Mouse (Mus musculus) embryonic facial prominence, embryonic 12.5 days (tissue): Measurements from ENCODE around the gene Usp32. TPM values are rescaled to one million over a fixed set of nuclear protein-coding genes. Genes with fewer than 3 reads are reported as not detected.

Experiments
- ATAC-seq: fragments of 200-750 bp; cut with Nextera tagmentation; 2 replicates; pipeline ENCODE4 v1.8.0; 2017; ENCODE audit not compliant: insufficient number of reproducible peaks, insufficient read depth, low FRiP score, low TSS enrichment
- H3K27ac ChIP-seq: fragments of 300-500 bp; sonication (generic); 2 replicates; pipeline ENCODE4 v1.5.1; 2016; ENCODE audit warnings: mild to moderate bottlenecking
- H3K27me3 ChIP-seq: fragments of 300-500 bp; sonication (generic); 2 replicates; pipeline ENCODE4 v1.6.1; 2016; ENCODE audit warnings: mild to moderate bottlenecking, moderate library complexity
- H3K36me3 ChIP-seq: fragments of 300-500 bp; sonication (generic); 2 replicates; pipeline ENCODE4 v1.6.1; 2016; ENCODE audit warnings: mild to moderate bottlenecking
- H3K4me1 ChIP-seq: fragments of 300-500 bp; sonication (generic); 2 replicates; pipeline ENCODE4 v1.6.1; 2016
- H3K4me2 ChIP-seq: fragments of 300-500 bp; sonication (generic); replicated peaks from 2 replicates; pipeline ENCODE4 v1.6.1; 2016; ENCODE audit warnings: mild to moderate bottlenecking, moderate library complexity
- H3K4me3 ChIP-seq: fragments of 300-500 bp; sonication (generic); 2 replicates; pipeline ENCODE4 v1.5.1; 2016; ENCODE audit warnings: mild to moderate bottlenecking
- H3K9ac ChIP-seq: fragments of 300-500 bp; sonication (generic); 2 replicates; pipeline ENCODE4 v1.6.1; 2016; ENCODE audit warnings: mild to moderate bottlenecking, moderate library complexity
- H3K9me3 ChIP-seq: fragments of 300-500 bp; sonication (generic); 2 replicates; pipeline ENCODE4 v1.6.1; 2016; ENCODE audit warnings: mild to moderate bottlenecking, moderate library complexity
- WGBS: fragments of 180-500 bp; shearing (Covaris S2); methylation state at CpG from one replicate; pipeline ENCODE4 v1.1.7; 2016; 5-methylcytosine and 5-hydroxymethylcytosine counted together
- polyA plus RNA-seq: library from polyadenylated mRNA; unstranded; fragments of >200 nt; fragmentation: Nextera tagmentation; extraction: Ambion mirVana; gene quantifications from 2 replicates; pipeline ENCODE4 v1.2.1, GENCODE M21; 2016

Gene Usp32
- polyA plus RNA-seq, 1 experiment from 2014 or later = 6.8 TPM

DNA sequence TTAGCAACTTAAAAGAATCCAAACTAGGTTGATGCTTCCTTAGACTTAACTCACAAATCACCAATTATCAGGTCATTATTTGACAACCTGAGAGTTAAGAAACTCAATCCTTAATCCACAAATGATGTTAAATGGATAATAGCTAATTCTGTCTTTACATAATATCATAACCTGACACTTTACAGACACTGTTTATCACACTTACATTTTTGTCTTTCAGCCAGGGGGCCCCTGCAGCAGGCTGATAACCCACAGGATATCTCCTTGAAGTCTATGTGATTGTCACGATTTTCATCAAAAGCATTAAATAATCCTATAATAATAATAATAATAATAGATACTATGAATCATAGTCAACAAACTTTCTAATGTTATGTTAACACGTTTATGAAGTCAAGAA lies 84.4 kb downstream of the Usp32 start:
- Histone ChIP-seq H3K4me2 (no peak overlapping the region), H3K27ac (no peak overlapping the region), H3K4me1 (no peaks in the 10 kb centered on the region), H3K27me3 (no peaks in the 10 kb centered on the region), H3K4me3 (no peak overlapping the region), H3K9me3 (no peaks in the 10 kb centered on the region), H3K36me3 (0 out of 2 replicates have a peak, but pooled peaks cover 2% of the 10 kb centered on the region), H3K9ac (no peak overlapping the region)
- ATAC-seq = no peak
- 89% methylated on average over 2 of the region's 2 CpGs for WGBS

DNA sequence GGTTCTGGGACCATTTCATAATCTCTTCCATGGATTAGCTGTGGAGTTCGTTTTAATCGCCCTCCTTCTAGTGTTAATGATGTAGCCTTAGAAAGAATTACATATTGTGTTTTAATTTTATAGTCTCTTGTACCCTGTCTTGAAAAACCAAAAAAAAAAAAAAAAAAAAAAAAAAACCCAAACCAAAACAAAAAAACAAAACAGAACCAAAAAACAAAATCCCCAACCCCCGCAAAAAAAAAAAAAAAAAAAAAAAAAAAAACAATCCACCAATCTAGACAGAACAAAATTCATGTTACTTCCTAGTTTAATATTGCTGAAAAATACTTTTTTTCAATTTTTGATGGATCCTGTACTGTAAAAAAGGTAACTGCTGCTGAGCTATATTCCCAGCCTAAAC lies 100.7 kb downstream of the Usp32 start:
- ATAC-seq = no peak
- H3K4me1 ChIP-seq = no peaks in the 10 kb centered on the region
- WGBS = 87% methylated on average over 3 of the region's 3 CpGs
- peaks cover 8% of the 10 kb centered on the region for H3K36me3 ChIP-seq
- H3K4me3 ChIP-seq = no peak overlapping the region
- H3K9me3 ChIP-seq = no peaks in the 10 kb centered on the region
- no peaks in the 10 kb centered on the region for H3K27me3 ChIP-seq
- no peak overlapping the region for H3K4me2 ChIP-seq
- H3K9ac ChIP-seq = no peak overlapping the region
- H3K27ac ChIP-seq = no peak overlapping the region

- H3K9me3 ChIP-seq = no peaks in the 10 kb centered on the region
- ATAC-seq = no peak
- H3K36me3 ChIP-seq = peaks cover 29% of the 10 kb centered on the region
- H3K4me3 ChIP-seq = no peak overlapping the region
- no peak overlapping the region for H3K4me2 ChIP-seq
- no peaks in the 10 kb centered on the region for H3K27me3 ChIP-seq
- no peak overlapping the region for H3K9ac ChIP-seq
- H3K4me1 ChIP-seq = no peaks in the 10 kb centered on the region
- no peak overlapping the region for H3K27ac ChIP-seq
These were observed 126.8 kb downstream of the Usp32 start for GRCm38 (mm10) chr11:85013121-85013520.

DNA sequence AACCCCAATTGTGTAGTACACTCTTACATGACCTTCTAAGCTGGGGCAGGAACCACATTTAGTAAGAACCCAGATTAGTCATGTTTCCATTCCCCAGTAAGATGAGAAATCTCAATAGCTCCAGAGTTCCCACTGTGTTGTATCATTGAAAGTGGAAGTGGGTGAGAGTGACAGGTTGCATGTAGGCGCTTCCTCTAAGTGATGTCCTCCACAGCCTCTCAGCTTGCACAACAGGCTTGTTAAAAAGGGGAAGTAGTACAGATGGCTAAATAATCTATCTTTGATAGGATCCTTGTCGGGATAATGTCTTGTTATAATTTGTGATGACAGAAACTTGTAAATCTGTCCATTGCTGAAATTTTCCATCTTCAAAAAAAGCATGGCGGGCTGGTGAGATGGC lies 136.4 kb downstream of the Usp32 start:
- no peak for ATAC-seq
- no peak overlapping the region for H3K9ac ChIP-seq
- WGBS = 94% methylated on average over 3 of the region's 3 CpGs
- no peaks in the 10 kb centered on the region for H3K9me3 ChIP-seq
- H3K4me3 ChIP-seq = no peak overlapping the region
- peaks cover 25% of the 10 kb centered on the region for H3K36me3 ChIP-seq
- no peak overlapping the region for H3K27ac ChIP-seq
- no peak overlapping the region for H3K4me2 ChIP-seq
- H3K27me3 ChIP-seq = no peaks in the 10 kb centered on the region
- H3K4me1 ChIP-seq = no peaks in the 10 kb centered on the region

DNA sequence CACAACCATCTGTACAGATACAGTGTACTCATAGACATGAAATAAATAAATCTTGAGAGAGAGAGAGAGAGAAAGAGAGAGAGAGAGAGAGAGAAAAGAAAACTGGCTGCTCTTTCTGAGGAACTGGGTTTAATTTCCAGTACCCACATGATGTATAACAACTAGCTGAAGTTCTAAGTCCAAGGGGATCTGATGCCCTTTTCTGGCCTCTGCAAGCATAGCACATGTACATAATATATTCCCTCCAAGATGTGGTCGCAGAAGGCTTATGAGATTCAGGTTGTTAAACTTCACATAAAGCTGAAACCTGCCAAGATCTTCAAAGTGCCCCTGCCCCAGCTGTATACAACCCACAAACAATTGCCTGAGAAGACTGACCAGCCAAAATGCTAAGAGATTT lies 144.7 kb downstream of the Usp32 start:
- peaks cover 41% of the 10 kb centered on the region for H3K36me3 ChIP-seq

DNA sequence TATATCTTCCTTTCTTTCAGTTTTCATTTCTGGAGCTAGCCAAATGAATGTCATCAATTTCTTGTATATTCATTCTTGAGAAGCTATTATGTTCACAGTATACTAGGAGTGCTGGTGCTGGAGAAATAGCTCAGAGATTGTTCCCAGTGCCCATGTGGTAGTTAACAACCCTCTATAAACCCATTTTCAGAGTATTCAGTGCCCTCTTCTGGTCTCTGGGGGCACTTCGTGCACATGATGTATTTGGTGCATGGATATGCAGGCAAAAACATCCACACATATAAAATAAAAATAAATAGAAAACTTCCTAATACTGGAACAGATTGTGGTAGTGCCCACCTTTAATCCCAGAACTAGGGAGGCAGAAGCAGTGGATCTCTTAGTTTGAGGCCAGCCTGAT lies 147.0 kb downstream of the Usp32 start:
- no peaks in the 10 kb centered on the region for H3K4me1 ChIP-seq
- H3K27me3 ChIP-seq = no peaks in the 10 kb centered on the region
- H3K9ac ChIP-seq = no peak overlapping the region
- peaks cover 42% of the 10 kb centered on the region for H3K36me3 ChIP-seq
- no peak overlapping the region for H3K4me3 ChIP-seq
- no peak overlapping the region for H3K27ac ChIP-seq
- WGBS = 86% methylated on average over 1 of the region's 1 CpGs
- no peak for ATAC-seq
- no peak overlapping the region for H3K4me2 ChIP-seq
- H3K9me3 ChIP-seq = no peaks in the 10 kb centered on the region

More for the DNA sequence above, 144.7 kb downstream of the Usp32 start:
- Histone ChIP-seq H3K4me3 (no peak overlapping the region), H3K27me3 (no peaks in the 10 kb centered on the region), H3K9ac (no peak overlapping the region), H3K4me1 (no peaks in the 10 kb centered on the region), H3K27ac (no peak overlapping the region), H3K4me2 (no peak overlapping the region), H3K9me3 (no peaks in the 10 kb centered on the region)
- no peak for ATAC-seq
- 81% methylated on average over 1 of the region's 1 CpGs for WGBS

DNA sequence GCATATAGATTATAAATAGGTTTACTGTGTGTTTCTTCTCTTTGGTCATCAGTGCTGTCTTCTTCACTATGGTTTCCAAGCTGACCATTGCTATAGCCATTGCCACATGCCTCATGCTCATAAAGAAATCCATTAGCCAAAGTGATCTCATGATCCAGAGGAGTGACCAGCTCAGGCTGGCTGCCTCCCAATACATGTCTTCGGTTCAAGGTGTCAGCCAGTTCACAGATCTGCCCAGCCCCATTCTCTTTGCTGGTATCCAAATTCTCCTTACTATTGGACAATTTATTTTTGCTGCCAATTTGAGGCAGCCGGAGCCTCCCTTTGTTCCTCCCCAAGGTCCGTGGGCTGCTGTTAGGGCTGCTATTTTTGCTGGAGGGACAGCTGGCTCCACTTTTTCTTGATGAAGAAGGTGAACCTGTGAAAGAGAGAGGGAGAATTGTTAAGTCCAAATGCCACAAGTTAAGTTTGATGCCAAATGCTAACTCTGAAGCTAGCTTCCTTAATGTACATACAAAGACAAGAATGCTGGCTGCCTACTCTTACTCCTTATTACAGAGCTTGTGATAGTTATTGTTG lies 151.5 kb downstream of the Usp32 start:
- Histone ChIP-seq H3K4me2 (no peak overlapping the region), H3K27me3 (no peaks in the 10 kb centered on the region), H3K9me3 (no peaks in the 10 kb centered on the region), H3K36me3 (peaks cover 39% of the 10 kb centered on the region), H3K4me1 (no peaks in the 10 kb centered on the region), H3K4me3 (no peak overlapping the region), H3K9ac (no peak overlapping the region), H3K27ac (no peak overlapping the region)
- 87% methylated on average over 3 of the region's 3 CpGs for WGBS
- ATAC-seq = no peak

DNA sequence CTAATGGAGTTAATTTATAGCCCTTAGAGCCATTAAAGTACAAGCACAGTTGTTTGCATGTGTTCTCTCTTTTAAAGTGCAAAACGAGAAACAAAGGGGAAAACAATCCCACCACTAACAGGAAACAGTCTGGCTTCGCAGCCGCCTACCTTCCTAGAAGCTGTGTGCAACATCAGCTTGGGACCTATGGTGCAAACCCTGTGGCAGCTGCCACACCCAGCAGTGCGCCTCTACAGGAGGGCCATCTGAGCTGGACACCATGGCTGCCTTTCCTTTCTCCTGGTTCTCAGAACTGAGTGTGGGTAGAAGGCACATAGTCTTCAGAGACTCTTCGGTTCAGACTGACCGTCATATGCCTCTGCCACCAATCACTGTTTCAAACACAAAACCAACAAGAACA lies 154.5 kb downstream of the Usp32 start:
- Histone ChIP-seq H3K4me2 (no peak overlapping the region), H3K9me3 (no peaks in the 10 kb centered on the region), H3K9ac (no peak overlapping the region), H3K4me1 (no peaks in the 10 kb centered on the region), H3K36me3 (peaks cover 17% of the 10 kb centered on the region; the same call in 1 of the 2 replicates), H3K4me3 (no peak overlapping the region), H3K27ac (no peak overlapping the region), H3K27me3 (no peaks in the 10 kb centered on the region)
- ATAC-seq = no peak
- WGBS = 92% methylated on average over 6 of the region's 6 CpGs

DNA sequence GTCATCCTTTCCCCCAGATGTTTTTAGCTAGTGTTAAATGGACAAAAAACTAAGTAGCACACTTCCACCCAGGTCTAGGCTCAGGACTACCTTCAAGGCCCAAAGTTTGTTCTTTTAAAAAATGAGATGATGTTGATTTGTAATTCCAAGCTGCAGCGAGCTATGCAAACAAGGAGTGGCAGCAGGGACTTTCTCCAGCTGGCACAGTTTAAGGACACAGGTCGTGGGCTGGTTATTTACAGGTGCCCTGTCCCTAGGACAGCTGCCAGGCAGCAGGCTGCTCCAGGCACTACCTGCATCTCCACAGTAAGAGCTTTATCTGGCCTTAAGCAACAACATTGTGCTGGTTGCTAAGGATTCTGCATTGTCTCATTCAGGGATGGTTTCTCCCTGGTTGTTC lies 159.3 kb downstream of the Usp32 start:
- Histone ChIP-seq H3K27me3 (no peaks in the 10 kb centered on the region), H3K4me3 (no peak overlapping the region), H3K4me1 (no peaks in the 10 kb centered on the region), H3K36me3 (peaks cover 3% of the 10 kb centered on the region; the same call in 1 of the 2 replicates), H3K9ac (no peak overlapping the region), H3K9me3 (no peaks in the 10 kb centered on the region), H3K27ac (no peak overlapping the region), H3K4me2 (no peak overlapping the region)
- no peak for ATAC-seq
- WGBS = 75% methylated on average over 2 of the region's 2 CpGs

DNA sequence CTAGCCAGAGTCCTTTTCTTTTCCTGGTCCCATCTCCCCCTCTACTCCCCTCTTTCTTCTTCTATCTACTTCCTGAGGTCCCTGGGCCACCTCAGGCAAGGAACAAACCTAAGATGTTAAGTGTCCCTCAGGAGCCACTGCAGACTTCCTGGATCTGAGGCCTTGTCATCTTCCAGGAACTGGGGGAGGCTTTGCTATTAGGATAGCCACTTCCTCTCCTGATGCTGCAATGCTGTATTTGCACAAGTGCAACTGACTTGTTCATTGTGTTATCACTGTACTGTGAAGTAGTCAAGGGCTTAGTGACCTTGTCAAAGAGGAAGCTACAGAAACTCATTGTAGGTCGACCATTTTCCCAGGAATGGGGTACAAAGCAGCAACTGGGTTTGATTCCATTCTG lies 160.6 kb downstream of the Usp32 start:
- Histone ChIP-seq H3K4me3 (no peak overlapping the region), H3K27ac (no peak overlapping the region), H3K9me3 (no peaks in the 10 kb centered on the region), H3K9ac (no peak overlapping the region), H3K36me3 (no peaks in the 10 kb centered on the region), H3K27me3 (no peaks in the 10 kb centered on the region), H3K4me2 (no peak overlapping the region), H3K4me1 (0 out of 2 replicates have a peak, but pooled peaks cover under 1% of the 10 kb centered on the region)
- ATAC-seq = no peak
- WGBS = 34% methylated on average over 1 of the region's 1 CpGs

DNA sequence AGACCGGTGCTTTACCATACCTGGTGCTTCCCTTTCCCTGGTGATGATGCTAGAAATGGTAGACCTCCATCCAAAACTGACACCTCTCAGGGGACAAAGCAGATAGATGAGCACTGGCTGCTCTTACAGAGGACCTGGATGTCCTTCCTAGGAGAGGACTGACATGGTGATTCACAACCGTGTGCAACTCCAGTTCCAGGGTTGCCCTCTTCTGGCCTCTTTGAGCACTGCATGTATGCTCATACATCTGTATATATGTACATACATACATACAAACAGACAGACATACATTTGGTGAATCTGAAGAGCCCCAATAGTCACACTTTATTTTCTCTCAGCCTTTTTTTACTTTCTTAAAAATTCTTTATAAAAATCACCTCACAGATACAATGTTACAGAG lies 161.8 kb downstream of the Usp32 start:
- Histone ChIP-seq H3K4me2 (no peak overlapping the region), H3K9me3 (no peaks in the 10 kb centered on the region), H3K4me1 (0 out of 2 replicates have a peak, but pooled peaks cover 4% of the 10 kb centered on the region), H3K27ac (no peak overlapping the region), H3K27me3 (no peaks in the 10 kb centered on the region), H3K9ac (no peak overlapping the region), H3K4me3 (no peak overlapping the region), H3K36me3 (no peaks in the 10 kb centered on the region)
- ATAC-seq = no peak
- WGBS = 49% methylated on average over 2 of the region's 2 CpGs

DNA sequence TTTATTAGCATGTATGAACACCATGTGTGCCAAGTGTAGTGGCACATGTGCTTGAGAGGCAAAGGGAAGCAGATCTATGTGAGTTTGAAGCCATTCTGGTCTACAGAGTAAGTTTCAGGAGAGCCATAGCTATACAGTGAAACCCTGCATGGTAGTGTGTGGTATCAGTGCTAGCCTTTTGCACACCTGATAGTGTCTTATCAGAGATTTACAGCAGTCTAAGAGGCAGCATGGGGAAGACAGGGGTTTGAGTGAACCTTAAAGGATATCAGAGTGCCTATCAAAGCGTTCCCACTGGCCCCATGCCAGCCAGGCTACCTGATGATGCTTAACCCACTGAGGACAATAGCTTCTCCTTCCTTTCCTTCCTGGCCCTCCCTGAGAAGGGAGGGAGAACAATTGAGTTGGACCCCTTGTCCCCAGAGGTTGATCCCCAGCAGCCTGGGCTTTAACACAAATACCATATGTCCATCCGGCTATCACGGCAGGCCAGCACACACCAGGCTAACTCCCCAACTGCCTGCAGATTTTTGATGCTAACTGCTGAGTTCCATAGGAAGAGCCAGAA lies 162.5 kb downstream of the Usp32 start:
- H3K27ac ChIP-seq = no peak overlapping the region
- no peak overlapping the region for H3K4me2 ChIP-seq
- no peaks in the 10 kb centered on the region for H3K9me3 ChIP-seq
- no peaks in the 10 kb centered on the region for H3K27me3 ChIP-seq
- H3K36me3 ChIP-seq = no peaks in the 10 kb centered on the region
- H3K4me1 ChIP-seq = 0 out of 2 replicates have a peak, but pooled peaks cover 4% of the 10 kb centered on the region
- no peak overlapping the region for H3K4me3 ChIP-seq
- WGBS = 92% methylated on average over 3 of the region's 3 CpGs
- H3K9ac ChIP-seq = no peak overlapping the region
- ATAC-seq = no peak
